Mouse (Mus musculus) liver, embryonic 11.5 days (tissue): ENCODE results near the gene Tns2. TPM values are rescaled to one million over a fixed set of nuclear protein-coding genes. Genes with fewer than 3 reads are reported as not detected.
A peak's percentile ranks its signal among the peaks of the same experiment; 100 is the strongest.

Experiments used
- ATAC-seq: fragments of 200-750 bp; cut with Nextera tagmentation; replicated peaks from 2 replicates; pipeline ENCODE4 v1.8.0; 2017; ENCODE audit warnings: moderate number of reproducible peaks, mild to moderate bottlenecking, moderate TSS enrichment, moderate library complexity; ENCODE audit not compliant: low FRiP score
- DNase-seq: peaks from one replicate; pipeline ENCODE4 v3.0.0-alpha.2; 2017; ENCODE audit warnings: low spot score
- H3K27ac ChIP-seq: fragments of 300-500 bp; sonication (generic); 2 replicates; pipeline ENCODE4 v1.5.1; 2014; ENCODE audit warnings: mild to moderate bottlenecking, low read depth, low read length, control low read depth
- H3K27me3 ChIP-seq: fragments of 300-500 bp; sonication (generic); replicated peaks from 2 replicates; pipeline ENCODE4 v1.6.1; 2014; ENCODE audit warnings: low read length, mixed read lengths; ENCODE audit not compliant: control insufficient read depth, insufficient read depth
- H3K36me3 ChIP-seq: fragments of 300-500 bp; sonication (generic); 2 replicates; pipeline ENCODE4 v1.6.1; 2014; ENCODE audit warnings: mild to moderate bottlenecking, low read length, moderate library complexity, mixed read lengths; ENCODE audit not compliant: control insufficient read depth, insufficient read depth
- H3K4me1 ChIP-seq: fragments of 300-500 bp; sonication (generic); replicated peaks from 2 replicates; pipeline ENCODE4 v1.6.1; 2014; ENCODE audit warnings: low read length, mixed read lengths; ENCODE audit not compliant: control insufficient read depth, insufficient read depth
- H3K4me2 ChIP-seq: fragments of 300-500 bp; sonication (generic); 2 replicates; pipeline ENCODE4 v1.6.1; 2014; ENCODE audit warnings: mild to moderate bottlenecking, control low read depth, moderate library complexity
- H3K4me3 ChIP-seq: fragments of 300-500 bp; sonication (generic); 2 replicates; pipeline ENCODE4 v1.5.1; 2014; ENCODE audit warnings: low read depth, low read length, control low read depth
- H3K9ac ChIP-seq: fragments of 300-500 bp; sonication (generic); 2 replicates; pipeline ENCODE4 v1.6.1; 2014; ENCODE audit warnings: low read depth, low read length, control low read depth
- H3K9me3 ChIP-seq: fragments of 300-500 bp; sonication (generic); 2 replicates; pipeline ENCODE4 v1.6.1; 2016; ENCODE audit warnings: low read length, inconsistent platforms, mixed read lengths; ENCODE audit not compliant: control insufficient read depth
- WGBS: fragments of 180-500 bp; shearing (Covaris S2); extraction: QIAGEN DNeasy Blood & Tissue Kit; methylation state at CpG from one replicate; pipeline ENCODE4 v1.1.7; 2014; 5-methylcytosine and 5-hydroxymethylcytosine counted together
- polyA plus RNA-seq: library from polyadenylated mRNA; unstranded; fragments of >200 nt; fragmentation: Nextera tagmentation; extraction: Ambion mirVana; gene quantifications from 2 replicates; pipeline ENCODE4 v1.2.1, GENCODE M21; 2014

Gene Tns2
- polyA plus RNA-seq, result 13.2 and 17.8 TPM in 2 replicates

DNA sequence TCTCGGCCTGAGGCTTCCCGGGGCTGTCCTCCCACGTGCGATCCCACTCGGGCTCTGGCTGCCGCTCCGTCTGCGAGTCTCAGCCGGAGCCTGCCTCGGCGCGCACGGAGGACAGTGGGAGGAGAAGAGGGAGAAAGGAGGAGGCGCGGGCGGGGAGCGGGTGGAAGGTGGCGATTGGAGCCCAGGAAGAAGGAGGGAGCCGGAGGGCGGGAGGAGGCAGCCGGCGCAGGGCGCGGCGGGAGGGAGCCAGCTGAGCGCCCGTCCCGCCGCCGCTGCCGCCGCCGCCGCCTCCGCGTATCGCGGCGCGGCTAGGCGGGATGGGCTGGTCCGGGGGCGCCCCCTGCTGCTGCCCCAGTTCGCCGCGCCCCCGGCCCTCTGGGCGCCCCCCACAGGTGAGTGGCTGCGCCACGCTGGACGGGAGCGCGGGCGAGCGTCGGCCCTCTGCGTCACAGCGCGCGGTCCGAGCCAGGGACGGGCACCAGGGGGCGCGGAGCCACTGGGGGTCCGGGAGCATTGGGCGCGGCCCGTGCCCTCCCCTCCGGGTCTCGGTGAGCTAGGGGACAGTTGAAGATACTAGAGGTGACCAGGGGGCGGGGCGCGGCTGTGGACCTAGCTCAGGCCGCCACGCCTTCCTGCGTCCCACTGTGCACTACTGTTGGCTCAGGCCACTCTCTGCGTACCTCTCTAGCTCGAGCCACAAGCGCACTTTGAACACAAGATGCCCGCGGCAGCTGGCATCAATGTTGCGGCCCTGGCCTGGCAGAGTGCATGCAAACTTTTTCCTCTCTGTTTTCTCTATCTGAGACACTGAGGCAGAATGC, at the start of gene Tns2:
TSS of gene Tns2 (plus strand) at position 253 of the 821 bp plus-strand sequence.
- DNase-seq (peak; percentile 80), ATAC-seq (peak; percentile 68)
- Histone ChIP-seq H3K9me3 (no peaks in the 10 kb centered on the region), H3K4me1 (peaks cover 45% of the 10 kb centered on the region), H3K27me3 (peaks cover 3% of the 10 kb centered on the region), H3K36me3 (peaks cover 10% of the 10 kb centered on the region), H3K9ac (peak within 1 kb of the TSS; percentile 66), H3K27ac (peak within 1 kb of the TSS; percentile 70), H3K4me3 (peak within 1 kb of the TSS; percentile 61), H3K4me2 (peak within 1 kb of the TSS; percentile 98)
- under 1% methylated on average over 73 of the region's 82 CpGs for WGBS

DNA sequence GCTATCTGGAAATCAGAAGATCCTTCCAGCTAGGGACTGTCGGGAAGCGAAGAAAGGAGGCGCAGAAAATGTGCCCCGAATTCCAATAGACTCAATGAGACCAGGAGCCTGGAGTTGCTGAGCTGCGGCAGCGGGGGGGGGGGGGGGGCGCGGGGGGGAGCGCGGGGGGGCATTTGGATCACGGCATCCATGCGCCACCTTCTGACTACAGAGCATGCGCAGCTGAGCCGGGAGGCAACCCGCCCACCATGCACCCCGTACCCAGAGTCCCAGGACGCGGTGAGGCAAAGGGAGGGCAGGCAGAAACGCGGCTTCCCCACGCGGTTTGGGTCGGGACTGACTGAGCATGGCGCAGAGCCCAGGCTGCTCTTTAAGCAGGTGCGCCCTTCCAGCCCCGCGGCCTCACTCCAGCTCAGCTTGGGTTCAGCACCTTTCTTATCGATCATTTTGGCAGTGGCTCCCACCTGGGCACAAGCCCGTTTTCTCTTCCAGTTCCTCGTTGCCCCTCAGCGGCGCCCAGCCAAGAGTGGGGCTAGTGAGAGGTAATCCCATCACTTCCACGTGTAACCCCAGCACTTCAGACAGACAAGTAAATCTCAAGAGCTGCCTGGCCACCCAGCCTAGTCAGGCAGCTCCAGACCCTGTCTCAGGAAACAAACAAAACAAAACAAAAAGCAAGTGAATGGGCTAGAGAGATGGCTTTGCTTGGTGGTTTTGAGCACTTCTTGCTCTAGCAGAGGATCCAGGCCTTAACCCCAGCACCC, 48.1 kb upstream of the Tns2 start:
- H3K4me2 ChIP-seq, result peak overlapping the region; percentile 79

DNA sequence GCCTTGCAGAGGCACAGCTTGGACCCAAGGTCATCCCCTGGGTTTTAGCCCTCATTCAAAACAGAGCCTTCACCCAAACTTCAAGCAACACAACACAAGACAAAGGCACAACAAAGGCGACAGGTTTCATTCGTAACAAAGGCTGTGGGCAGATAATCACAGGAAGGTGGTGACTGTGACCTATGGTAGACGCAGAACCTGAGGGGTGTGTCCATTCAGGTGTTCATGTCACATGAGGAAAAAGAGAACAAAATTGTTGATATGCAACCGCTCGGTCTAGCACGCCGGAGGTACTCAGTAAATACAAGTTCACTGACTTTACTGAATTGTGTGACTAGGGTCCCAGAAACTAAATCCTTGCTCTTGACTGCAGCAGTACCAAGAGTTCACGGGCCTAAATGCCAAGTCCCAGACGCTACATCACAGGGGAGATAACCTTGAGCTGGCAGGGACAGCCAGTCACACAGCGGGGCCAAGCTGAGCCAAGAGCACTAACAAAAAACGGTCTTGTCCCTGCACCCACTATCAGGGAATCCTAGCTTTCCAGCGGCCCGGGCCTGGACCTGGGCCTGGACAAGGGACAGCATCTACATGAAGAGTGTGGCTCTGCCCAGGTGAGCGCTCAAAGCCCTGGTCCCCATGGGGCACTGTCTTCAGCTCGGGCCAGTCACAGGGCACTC, 43.6 kb upstream of the Tns2 start:
- H3K9me3 ChIP-seq, result no peaks in the 10 kb centered on the region
- ATAC-seq, result no peak
- no peak for DNase-seq
- H3K4me2 ChIP-seq, result no peak overlapping the region
- no peaks in the 10 kb centered on the region for H3K27me3 ChIP-seq
- WGBS, result 84% methylated on average over 15 of the region's 15 CpGs
- no peaks in the 10 kb centered on the region for H3K4me1 ChIP-seq
- no peaks in the 10 kb centered on the region for H3K36me3 ChIP-seq
- no peak overlapping the region for H3K4me3 ChIP-seq
- H3K9ac ChIP-seq, result no peak overlapping the region
- H3K27ac ChIP-seq, result no peak overlapping the region

More for the DNA sequence above, 48.1 kb upstream of the Tns2 start:
- DNase-seq (peak; percentile 60), ATAC-seq (peak; percentile 49; the same call in 1 of the 2 replicates)
- no peaks in the 10 kb centered on the region for H3K27me3 ChIP-seq
- no peaks in the 10 kb centered on the region for H3K9me3 ChIP-seq
- 2% methylated on average over 29 of the region's 33 CpGs for WGBS
- H3K9ac ChIP-seq, result peak overlapping the region; percentile 64
- peak overlapping the region; percentile 54 for H3K4me3 ChIP-seq
- peak overlapping the region; percentile 49 for H3K27ac ChIP-seq
- no peaks in the 10 kb centered on the region for H3K4me1 ChIP-seq
- no peaks in the 10 kb centered on the region for H3K36me3 ChIP-seq

DNA sequence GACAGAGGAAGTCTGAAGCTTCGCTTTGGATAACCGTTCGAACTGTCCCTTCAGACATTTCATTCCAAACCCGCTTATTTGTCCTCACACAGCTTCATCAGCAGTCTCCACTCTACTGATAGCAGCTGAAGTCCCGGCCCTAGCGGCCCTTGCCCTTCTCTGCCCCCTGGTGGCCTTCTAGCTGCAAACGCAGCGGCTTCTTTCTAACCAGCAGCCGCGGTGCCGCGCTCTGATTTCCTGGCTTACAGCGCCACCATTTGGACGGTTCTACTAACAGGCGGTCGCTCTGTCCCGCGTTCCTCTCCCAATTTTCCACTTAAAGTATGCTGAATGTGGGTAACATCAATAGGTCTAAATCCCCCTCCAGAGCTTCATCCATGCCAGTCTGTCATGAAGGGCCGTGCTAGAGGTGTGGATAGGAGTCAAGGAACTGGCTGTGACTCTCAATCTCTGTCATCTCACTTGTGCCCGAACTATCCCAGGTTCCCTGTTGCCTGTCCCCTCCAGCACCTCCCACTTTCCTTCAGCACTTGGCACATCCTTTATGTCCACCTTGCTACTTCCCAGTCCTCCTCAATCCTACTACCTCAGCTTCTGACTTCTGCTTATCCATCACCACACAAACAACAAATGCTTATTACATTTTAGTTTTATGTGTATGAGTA, 34.4 kb upstream of the Tns2 start:
- no peaks in the 10 kb centered on the region for H3K36me3 ChIP-seq
- 3% methylated on average over 20 of the region's 20 CpGs for WGBS
- no peak overlapping the region for H3K4me2 ChIP-seq
- ATAC-seq (peak; percentile 78), DNase-seq (peak; percentile 86)
- H3K4me1 ChIP-seq, result peaks cover 5% of the 10 kb centered on the region; the same call in 1 of the 2 replicates
- H3K9ac ChIP-seq, result no peak overlapping the region
- H3K9me3 ChIP-seq, result no peaks in the 10 kb centered on the region
- H3K27ac ChIP-seq, result no peak overlapping the region
- no peaks in the 10 kb centered on the region for H3K27me3 ChIP-seq
- no peak overlapping the region for H3K4me3 ChIP-seq

DNA sequence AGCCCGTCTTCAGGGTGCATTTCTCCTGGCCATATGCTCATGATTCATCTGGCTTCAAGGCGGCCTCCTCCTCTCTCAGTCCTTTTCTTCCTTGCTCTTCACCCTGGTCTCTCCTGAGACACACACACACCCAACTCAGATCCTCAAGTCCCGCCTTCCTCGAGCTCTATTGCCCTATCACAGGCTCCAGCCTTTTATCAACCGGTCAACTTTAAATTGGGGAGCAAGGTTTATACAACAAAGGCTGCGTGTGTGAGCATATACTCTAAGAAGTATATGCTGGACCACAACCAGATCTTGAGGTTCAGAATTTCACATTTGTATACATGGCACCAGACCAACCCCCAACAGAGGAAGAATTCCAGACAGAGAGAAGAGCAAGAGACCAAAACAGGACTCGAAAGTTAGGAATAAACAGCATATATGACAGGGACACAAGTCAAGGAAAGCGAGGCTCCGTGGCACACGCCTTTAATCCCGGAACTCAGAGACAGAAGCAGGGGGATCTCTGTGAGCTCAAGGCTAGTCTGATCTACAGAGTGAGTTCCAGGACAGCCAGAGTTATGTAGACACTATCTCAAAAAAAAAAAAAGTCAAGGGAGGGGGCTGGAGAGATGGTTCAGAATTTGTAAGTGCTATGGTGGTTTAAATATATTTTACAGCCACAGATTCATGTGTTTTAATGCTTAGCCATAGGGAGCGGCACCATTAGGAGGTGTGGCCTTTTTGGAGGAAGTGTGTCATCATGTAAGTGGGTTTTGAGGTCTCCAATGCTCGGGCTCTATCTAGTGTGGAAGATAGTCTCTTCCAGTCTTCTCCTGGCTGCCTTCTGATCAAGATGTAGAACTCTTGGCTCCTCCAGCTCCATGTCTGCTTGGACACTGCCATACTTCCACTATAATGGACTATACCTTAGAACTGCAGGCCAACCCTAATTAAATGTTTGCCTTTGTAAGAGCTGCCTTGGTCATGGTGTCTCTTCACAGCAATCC, 29.4 kb upstream of the Tns2 start:
- no peak overlapping the region for H3K4me2 ChIP-seq
- WGBS, result 69% methylated on average over 13 of the region's 13 CpGs
- no peak overlapping the region for H3K4me3 ChIP-seq
- DNase-seq, result no peak
- no peak overlapping the region for H3K9ac ChIP-seq
- H3K36me3 ChIP-seq, result no peaks in the 10 kb centered on the region; the same call in 1 of the 2 replicates
- H3K4me1 ChIP-seq, result peaks cover 3% of the 10 kb centered on the region
- ATAC-seq, result no peak
- H3K27me3 ChIP-seq, result no peaks in the 10 kb centered on the region
- no peaks in the 10 kb centered on the region for H3K9me3 ChIP-seq
- no peak overlapping the region for H3K27ac ChIP-seq

DNA sequence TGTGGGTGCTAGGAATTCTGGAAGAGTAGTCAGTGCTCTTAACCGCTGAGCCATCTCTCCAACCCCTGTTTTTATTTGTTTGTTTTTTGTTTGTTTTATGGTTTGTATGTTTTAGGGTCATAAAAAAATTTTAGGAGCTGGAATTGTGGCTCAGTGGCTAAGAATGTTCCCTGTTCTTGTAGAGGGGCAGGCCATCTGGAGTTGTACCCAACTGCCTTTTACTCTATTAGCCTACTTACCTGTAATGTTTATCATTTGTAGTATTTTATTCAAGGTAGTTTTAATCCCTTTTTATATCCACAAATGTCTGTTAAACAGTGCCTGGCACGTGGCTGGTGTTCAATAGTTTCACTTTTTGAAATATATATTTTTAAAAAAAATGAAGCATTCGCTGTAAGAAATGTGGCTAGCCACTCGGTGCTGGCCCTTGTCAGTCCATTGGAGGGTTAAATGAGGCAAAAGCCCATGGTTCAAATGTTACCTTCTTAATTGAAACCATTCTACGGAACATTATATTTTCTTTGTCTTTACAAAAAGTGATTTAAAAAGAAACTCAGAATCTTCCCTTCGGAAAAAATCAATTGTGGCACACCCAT, 27.2 kb upstream of the Tns2 start:
- WGBS, result 15% methylated on average over 6 of the region's 6 CpGs
- Histone ChIP-seq H3K9me3 (no peaks in the 10 kb centered on the region), H3K9ac (peak overlapping the region; percentile 31; the same call in 1 of the 2 replicates), H3K4me3 (peak overlapping the region; percentile 90), H3K36me3 (no peaks in the 10 kb centered on the region; the same call in 1 of the 2 replicates), H3K4me2 (peak overlapping the region; percentile 62), H3K4me1 (peaks cover 15% of the 10 kb centered on the region), H3K27ac (no peak overlapping the region), H3K27me3 (no peaks in the 10 kb centered on the region)
- ATAC-seq (peak; percentile 6), DNase-seq (no peak)

DNA sequence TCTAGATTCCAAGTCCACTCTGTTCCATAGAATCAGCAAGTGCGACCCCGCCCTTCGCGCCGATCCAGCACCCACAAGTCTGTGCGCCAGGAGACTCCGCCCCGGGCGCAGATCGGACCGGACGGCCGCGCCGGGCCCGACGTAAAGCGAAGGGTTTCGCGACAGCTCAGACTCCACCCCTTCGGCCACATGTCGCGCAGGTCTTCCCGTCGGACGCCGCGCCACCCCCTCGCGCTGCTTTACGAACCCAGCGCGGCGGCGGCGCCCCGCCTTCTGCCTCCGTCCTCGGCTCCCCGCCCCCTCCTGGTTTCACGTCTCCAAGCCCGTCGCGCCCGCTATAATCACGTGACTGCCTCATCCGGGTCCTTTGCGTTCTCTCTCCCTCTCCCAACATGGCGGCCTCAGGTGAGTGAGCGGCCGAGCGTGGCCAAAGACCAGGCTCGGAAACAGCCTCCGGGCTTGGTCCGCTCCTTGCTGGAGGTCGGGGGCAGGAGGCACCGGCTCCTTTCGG, 26.6 kb upstream of the Tns2 start, which contains the start of gene Eif4b:
TSS of gene Eif4b (plus strand) at position 215 of the 511 bp plus-strand sequence.
- ATAC-seq (peak; percentile 93), DNase-seq (peak; percentile 98)
- Histone ChIP-seq H3K9me3 (no peaks in the 10 kb centered on the region), H3K4me1 (peaks cover 15% of the 10 kb centered on the region), H3K36me3 (peaks cover 2% of the 10 kb centered on the region; the same call in 1 of the 2 replicates), H3K4me3 (peak within 1 kb of the TSS; percentile 90), H3K9ac (peak within 1 kb of the TSS; percentile 97), H3K27ac (peak within 1 kb of the TSS; percentile 94), H3K27me3 (no peaks in the 10 kb centered on the region), H3K4me2 (peak within 1 kb of the TSS; percentile 91)
- under 1% methylated on average over 58 of the region's 58 CpGs for WGBS
